Mouse (Mus musculus): ENCODE measurements around the gene Fgf7.

Fgf7 gene

GRCm38 (mm10) chr2:126034379-126035005, at the start of gene Fgf7:
Gene Fgf7 (plus strand): TSS chr2:126034658.
- DNase-seq (ENCODE audit: low spot score in 2 of 2): no peak

DNA sequence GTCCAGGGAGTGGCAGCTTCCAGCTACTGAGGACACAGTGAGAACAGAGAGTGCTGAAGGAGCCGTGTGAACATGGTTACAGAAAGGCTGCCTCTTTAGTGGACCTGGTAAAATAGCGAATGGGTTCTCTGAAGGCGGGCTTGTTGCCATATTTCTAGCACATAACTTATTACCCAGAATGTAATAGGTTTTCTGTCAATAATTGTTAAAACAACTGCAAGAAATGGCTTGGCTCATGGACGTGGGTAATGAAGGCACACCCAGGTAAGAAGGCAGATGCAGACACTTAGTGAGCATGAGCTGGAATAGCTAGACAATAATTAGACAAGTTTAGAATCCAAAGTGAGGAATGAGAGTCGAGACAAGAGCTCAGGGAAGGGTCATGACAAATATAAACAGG, 32.2 kb upstream of the Fgf7 start:
- no peak for DNase-seq (ENCODE audit: low spot score in 2 of 2)

- peak in 1 of 2 experiments; percentile 50 for DNase-seq (ENCODE audit: low spot score in 2 of 2)
Measured at GRCm38 (mm10) chr2:126006088-126006487, 28.4 kb upstream of the Fgf7 start.

DNA sequence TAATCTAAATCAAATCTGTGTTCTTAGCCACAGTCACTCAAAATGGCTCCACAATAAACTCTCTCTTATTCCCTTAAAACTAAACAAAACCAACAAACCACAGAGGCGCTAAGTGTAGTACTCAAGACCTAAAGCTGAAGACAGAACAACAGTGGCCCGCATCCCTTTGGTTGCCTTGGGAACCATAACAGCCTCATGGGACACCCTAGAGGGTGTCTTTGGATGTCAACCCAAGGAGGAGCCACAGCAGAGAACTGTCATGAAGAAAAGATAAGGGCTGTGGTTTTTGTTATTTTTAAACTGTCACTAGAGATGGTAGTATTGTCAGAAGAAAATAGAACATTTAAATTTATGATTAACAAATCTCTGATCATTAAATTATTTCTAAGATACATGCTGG, 27.7 kb upstream of the Fgf7 start:
- DNase-seq (ENCODE audit: low spot score in 2 of 2): no peak

- no peak for DNase-seq (ENCODE audit: low spot score in 2 of 2)
Measured at GRCm38 (mm10) chr2:126014989-126015710, 19.3 kb upstream of the Fgf7 start.

- no peak for DNase-seq (ENCODE audit: low spot score in 2 of 2)
Measured at GRCm38 (mm10) chr2:126015763-126016473, 18.5 kb upstream of the Fgf7 start.

DNA sequence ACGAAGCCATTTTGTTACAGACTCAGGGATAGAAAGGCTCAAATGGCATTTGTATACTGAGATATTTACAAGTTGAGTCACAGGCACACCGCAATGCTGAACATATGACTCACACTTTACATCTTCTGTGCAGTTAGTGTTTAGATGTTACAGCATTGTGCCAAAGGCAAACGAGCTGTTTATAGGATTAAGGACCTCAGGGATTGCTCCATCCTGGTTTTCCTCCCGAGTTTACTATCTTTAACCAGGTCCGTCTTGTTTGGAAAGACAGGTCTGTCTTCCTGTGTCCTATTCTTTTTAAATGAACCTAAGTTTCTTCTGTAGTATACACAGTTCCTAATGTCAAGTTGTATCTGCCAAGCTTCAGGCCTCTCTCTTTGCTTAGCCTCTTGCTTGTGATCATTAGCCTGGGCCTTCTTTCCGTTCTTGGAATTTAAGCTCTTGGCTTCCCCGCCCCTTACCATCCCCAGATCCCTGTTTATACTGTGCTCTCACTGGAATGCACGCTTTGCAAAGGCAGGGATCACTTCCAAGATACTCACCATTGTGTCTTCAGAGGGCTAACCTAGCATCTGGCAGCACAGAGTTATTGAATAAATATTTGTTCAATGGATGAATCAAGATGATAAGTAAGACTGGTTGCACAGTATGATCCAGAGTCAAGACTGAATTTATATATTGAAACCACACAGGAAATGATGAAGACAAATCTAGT, 3.1 kb upstream of the Fgf7 start:
- no peak for DNase-seq (ENCODE audit: low spot score in 2 of 2)

DNA sequence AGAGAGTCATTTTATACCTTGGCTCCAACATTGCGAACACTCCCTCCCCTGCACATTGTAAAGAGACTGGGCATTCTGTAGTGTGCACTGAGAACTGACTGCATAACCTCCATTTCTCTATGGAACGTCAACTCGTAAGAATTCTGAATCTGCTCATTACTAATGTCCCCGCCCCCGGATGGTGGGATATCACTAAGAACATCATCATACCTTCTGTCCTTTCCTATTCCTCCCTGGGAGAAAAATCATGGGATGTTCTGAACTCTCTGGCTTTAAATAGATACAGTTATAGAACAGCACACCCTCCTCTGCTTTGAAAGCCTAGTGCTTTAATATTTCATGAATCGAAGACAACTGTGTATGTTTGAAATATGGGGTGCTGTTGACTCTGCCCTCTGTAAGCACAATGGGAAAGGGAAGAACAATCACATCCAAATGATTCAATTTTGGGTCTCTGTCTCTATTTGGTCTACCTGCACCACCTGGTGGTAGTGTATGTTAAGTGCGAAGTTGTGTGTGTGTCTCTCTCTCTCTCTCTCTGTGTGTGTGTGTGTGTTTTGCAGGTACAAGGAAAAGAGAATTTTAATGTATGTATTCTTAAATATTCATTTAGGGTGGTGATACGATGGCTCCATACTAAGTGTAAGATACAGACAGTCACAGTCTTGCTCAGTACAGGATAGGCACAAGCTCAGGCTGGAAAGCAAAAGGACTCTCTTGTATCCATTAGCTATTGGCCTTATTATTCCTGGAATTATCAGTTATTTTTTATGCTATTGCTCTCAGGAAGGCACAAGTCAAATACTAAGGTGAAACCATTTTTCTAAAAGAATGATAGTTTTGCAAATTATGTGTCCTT, 1.1 kb upstream of the Fgf7 start:
- no peak for DNase-seq (ENCODE audit: low spot score in 2 of 2)

- no peak for DNase-seq (ENCODE audit: low spot score in 2 of 2)
Measured at GRCm38 (mm10) chr2:126035013-126035770, 734 bp downstream of the Fgf7 start.

DNA sequence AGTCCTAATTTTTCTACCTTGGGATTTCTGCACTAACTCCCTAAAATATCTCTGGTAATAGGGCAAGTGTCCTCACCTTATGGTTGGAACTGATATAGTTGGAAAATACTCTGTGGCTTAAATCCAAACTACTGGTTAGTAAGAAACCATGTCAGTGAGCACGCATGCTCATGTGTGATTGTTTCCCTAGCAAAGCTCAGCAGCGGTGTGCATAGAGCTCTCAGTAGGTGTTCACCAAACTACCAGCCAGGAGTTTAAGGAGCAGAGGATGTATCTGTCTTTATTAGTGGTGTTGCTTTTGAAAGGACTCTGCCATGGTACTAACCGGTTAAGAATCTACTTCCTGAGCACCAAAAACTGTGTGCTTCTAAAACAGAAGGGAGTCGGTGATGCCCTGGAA, 1.7 kb downstream of the Fgf7 start:
- DNase-seq (ENCODE audit: low spot score in 2 of 2): no peak

GRCm38 (mm10) chr2:126038221-126039000, 4.0 kb downstream of the Fgf7 start:
- DNase-seq (ENCODE audit: low spot score in 2 of 2): no peak

- no peak for DNase-seq (ENCODE audit: low spot score in 2 of 2)
Measured at GRCm38 (mm10) chr2:126039414-126039891, 5.0 kb downstream of the Fgf7 start.

- DNase-seq (ENCODE audit: low spot score in 2 of 2): no peak
Measured at GRCm38 (mm10) chr2:126040651-126041050, 6.2 kb downstream of the Fgf7 start.

GRCm38 (mm10) chr2:126041237-126041636, 6.8 kb downstream of the Fgf7 start:
- no peak for DNase-seq (ENCODE audit: low spot score in 2 of 2)

DNA sequence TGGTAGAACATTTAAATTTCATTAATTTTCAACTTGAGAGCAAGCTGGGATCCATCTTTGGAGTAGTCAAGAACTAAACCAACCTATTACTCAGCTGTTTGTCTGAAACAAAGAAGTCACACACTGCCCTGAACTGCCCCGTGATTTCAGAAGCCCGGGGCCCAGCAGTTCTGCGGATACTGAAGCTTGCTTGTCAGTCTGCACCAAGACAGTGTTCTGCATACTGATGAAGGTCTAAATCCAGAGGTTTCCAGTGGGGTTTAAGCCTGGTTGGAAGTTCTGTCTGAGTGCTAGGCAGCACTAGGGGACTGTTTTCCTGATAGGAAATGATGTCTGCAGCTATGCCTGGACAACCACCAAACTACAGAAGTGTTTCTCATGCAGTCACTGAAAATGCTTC, 8.2 kb downstream of the Fgf7 start:
- no peak for DNase-seq (ENCODE audit: low spot score in 2 of 2)

DNA sequence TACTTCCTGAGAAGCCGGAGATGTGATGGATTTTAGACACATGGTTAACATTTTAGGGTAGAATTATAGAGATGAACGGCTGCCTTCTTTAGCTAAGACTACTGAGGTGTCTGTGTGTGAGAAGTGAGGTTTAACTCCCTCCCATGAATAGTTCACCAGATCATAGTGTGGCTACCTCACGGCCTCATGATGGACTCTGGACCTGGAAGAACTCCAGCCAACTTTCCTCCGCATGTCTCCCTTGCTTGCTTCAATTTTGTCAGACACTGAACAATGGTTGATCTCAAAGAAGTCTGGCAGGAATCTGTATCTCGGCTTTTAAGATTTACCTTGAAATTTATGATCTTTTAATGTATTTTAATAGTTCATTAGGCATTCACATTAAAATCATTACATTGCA, 11.2 kb downstream of the Fgf7 start:
- DNase-seq (ENCODE audit: low spot score in 2 of 2): no peak

DNA sequence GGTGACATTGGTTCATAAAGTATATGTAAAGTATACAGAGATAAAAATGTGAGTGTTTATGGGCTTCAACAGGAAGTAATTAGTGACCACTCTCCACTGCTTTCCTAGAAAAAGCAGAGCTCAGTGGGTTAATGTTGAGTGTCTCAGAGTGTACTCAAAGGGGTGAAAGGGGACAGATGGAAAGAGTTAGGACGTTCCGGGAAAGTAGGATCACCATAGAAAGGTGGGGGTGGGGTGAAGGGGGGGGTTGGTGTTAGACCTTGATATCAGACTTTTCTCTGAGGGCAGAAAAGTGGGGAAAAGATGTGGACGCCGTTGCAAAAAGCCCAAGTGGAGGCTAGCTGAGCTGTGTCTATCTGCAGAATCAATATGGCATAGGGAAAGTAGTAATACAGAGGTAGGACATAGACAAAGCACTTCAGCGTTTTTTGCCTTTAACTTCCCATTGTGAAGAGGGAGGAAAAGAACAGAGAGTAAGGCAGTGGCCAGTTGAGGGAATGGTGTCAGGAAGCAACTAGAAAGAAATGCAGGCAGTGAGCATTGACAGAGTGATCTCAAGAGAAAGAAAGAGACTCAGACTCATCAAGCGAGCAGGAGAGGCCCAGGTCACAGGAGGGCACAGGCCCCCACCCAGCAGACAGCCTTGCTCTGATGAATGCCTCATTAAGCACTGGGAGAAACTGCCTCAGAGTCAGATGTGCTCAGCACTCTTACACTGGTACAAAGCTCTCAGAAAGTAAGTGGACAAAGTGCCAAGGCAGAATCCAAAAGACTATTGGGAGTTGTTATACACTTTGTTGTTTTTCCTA, 18.5 kb downstream of the Fgf7 start:
- no peak for DNase-seq (ENCODE audit: low spot score in 2 of 2)

DNA sequence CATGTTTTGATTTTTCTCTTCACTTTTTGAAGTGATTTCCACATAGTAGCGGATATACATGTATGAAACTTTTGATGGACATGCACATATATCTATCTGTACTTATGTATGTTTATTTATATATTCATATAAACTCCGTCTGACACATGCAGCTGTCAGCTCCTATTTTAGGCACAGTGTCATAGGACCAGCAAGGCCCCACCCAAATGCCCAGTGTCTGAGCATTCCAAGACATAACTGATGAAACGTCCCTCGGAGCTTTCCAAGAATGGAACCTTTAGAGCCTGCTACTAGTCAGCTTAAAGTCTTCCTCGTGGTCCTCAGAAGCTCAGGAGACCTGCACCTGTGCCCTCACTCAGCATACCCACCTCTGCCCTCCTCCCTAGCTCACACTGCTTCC, 19.2 kb downstream of the Fgf7 start:
- DNase-seq (ENCODE audit: low spot score in 2 of 2): no peak

DNA sequence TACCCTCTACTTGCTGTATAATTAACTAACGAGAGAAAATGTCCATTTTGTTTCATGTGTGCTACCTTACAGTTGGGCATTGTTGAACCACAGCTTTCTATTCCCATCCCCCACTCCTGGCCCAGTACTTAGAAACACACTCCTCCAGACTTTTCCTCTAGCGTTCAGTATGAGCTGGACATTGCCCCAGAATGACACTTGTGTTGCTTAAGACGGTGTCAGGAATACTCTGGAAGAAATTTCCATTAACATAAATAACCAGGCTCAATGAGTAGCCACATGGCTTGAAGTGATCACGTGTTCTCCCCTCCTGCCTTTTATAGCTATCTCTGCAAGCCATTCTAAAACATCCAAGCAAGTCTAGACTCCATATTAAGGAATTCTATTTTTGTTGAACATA, 26.1 kb downstream of the Fgf7 start:
- no peak for DNase-seq (ENCODE audit: low spot score in 2 of 2)
